Mouse (Mus musculus) CD8-positive naive resting alpha-beta T cell, adult 2 months (primary cell): ENCODE results near the gene Nup155.

Experiments
- DNase-seq, 2 experiments: peaks; one replicate each; pipeline ENCODE4 v3.0.0; 2022; ENCODE audit warnings: low read depth in 2 of 2, low spot score in 2 of 2

Nup155 gene

DNA sequence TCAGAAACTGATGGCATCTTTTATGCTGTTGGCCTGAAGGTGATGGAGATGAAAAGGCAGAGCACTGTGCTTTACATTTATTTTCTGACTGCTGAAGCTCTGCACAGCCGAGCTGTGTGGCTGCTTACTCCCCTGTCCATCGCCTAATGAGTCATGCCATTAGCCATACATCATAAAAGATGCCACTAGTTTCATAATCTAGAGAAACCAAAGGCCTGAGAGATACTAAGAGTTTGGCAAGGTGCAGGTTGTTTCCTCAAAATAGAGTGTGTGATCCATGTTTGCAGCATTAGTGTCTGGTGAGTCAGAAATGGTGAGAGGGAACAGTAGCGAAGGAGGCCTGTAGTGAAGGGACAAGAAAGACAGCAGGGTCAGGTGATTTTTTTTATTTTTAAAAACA, 80.5 kb downstream of the Nup155 start:
- DNase-seq, result no peak

DNA sequence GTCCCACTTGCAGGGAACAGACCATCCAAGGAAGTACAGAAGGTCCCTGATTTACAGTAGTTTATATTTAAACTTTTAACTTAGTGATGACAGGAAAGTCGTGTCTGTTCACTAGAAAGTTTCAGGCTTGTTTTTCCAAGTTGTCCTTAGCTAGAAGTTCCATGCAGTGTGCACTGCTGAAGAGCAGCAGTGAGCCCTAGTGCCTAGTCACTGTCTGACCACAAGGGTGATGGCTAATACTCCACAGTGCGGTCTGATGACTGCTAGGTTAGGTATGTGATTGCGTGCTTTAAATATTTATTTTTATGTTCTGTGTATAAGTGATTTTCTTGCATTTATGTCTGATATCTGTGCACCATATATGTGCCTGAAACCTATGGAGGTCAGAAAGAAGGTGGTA, 81.4 kb downstream of the Nup155 start:
- no peak for DNase-seq

DNA sequence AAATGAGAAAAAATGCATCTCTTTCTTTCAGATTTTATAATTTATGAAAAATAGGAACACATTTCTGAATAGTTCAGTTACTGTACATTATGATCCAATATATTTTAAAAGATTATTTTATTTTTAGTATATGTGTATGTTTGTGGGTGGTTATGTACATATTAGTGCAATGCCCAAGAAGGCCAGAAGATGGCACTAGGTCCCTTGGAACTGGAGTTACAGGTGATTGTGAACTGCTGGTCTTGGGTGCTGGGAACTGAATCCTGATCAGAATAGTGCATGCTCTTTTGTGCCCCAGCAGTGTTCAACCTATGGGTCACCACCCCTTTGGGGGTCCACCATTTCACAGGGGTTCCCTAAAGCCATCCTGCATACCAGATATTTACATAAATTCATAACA, 91.2 kb downstream of the Nup155 start:
- DNase-seq, result no peak

DNA sequence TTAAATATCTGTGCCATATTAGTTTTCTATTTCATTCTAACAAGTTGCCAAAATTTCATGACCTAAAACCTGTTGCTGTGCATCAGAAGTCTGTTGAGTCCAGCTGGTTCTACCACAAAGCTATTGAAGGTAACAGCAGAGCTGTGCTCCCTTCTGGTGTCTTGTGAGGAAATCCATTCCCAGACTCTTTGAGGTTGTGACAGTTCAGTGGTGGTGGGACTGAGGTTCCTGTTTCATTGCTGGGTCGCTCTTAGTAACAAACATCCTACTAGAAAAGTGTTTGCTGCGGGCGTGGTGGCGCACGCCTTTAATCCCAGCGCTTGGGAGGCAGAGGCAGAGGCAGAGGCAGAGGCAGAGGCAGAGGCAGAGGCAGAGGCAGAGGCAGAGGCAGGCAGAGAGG, 99.3 kb downstream of the Nup155 start:
- no peak for DNase-seq
